Mouse (Mus musculus): ENCODE data around the gene Pycr1.

Gene Pycr1

DNA sequence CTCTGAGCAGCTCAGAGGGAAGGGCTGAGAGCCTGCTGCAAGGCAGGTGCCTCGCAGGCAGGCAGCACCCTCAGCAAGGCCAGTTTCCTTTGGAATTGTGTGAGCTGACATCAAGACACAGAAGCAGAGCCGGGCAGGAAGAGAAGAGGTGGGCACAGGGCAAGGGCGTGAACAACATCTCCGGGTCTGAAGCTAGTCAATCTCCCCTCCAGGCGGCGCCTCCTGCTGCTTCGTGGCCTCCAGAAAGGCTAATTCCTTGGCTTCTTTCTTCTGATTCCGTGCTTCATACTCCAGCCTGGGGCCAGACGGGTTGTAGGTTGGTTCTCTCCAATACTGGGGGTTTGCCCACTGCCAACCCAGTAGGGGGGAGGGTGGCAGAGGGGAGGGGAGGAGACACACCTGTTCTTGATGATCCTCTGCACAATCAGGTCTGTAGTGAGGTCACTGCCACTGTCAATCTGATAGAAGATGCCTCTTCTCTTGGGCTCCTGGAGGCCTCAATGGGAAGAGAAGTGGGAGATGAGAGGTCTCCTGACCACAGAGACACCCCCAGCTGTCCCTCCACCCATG is 33.0 kb downstream of the Pycr1 start:
- ATAC-seq (ENCODE audit: insufficient number of reproducible peaks, low FRiP score, low TSS enrichment) = no peak

DNA sequence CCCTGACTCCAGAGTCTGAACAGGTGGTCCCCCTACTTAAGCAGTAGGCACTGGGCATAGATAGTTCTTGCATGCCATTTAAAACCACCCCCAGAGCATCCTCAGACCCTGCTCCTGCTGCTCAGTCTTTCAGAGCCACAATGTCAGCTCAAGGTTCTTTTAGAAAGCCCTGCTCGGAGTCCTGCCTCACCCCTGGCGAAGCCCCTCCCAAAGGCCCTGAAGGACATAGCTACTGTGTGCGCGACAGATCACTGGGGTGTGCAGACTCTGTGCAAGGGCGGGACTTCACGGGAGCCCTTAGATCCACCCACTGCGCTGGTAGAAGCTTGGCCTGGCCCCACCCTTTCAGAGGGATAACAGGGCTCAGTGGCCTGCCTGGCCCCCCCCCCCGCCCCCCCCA is 34.3 kb downstream of the Pycr1 start:
- no peak for ATAC-seq (ENCODE audit: insufficient number of reproducible peaks, low FRiP score, low TSS enrichment)

DNA sequence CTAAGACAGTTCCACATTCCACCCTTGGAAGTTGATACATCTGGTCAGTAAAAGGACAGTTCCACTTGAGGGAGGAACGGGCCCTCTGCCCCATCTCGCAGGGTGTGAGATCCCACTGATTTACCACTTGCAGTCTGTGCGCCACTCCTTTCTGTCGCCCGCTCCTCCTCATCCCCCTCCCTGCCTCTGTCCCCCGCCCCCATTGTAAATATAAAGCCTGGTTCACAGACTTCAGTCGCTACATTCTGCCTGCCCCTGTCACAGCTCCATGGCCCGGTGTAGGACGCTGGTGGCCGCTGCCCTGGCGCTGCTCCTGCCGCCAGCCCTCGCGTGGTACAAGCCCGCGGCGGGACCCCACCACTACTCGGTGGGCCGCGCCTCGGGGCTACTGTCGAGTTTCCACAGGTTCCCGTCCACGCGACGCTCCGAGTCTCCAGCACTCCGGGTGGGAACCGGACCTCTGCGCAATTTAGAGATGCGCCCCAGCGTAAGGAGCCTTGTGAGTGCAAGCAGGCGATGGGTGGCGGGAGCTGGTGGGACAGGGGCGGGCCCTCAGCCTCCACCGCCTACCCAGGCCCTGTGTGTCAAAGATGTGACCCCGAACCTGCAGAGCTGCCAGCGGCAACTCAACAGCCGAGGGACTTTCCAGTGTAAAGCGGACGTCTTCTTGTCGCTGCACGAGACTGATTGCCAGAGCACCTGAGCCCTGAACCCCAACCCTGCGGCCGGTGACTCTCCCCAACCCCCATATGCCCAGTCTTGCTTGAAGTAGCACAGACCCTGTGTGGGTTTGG is 35.1 kb downstream of the Pycr1 start, which contains the start of gene Npb:
Gene Npb (plus strand): TSS at position 237 of the 794 bp plus-strand sequence.
- ATAC-seq (ENCODE audit: insufficient number of reproducible peaks, low FRiP score, low TSS enrichment) = no peak

DNA sequence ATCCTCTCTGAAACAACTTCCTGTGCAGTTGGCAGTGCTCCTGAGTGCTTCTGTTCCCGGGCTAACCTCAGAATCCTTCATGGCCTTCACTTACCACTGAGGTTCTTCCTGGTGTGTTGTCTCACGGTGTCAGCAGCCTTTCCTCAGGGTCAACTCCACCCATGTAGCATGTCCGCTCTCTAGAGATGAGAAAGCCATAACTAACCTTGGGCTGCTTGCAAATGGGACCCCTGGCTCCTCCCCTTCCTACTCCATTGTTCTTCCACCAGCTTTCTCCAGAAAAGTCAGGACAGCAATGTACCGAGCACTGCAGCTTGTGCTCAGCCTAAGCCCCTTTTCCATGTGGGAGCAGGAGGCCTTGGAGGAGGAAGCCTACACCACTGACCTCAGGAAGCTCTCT is 36.8 kb downstream of the Pycr1 start:
- no peak for ATAC-seq (ENCODE audit: insufficient number of reproducible peaks, low FRiP score, low TSS enrichment)

DNA sequence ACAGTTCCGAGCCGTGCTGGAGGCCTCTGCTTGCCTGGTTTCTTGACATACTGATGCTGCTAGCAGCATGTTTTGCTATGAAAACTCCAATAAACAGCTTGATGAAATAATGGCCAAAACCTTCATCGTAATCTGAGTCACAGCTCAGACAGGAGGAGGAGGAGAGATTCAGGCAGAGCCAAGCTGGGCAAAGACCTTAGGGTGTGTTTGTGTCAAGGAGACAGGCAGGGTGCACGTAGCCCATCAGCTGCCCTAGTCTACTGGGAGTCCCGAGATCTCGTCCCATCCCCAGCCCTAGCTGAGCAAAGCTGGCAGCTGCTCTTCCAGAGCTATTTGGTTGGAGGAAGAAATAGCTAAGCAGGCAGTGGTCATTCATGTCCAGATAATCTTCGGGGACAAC is 37.9 kb downstream of the Pycr1 start:
- no peak for ATAC-seq (ENCODE audit: insufficient number of reproducible peaks, low FRiP score, low TSS enrichment)

DNA sequence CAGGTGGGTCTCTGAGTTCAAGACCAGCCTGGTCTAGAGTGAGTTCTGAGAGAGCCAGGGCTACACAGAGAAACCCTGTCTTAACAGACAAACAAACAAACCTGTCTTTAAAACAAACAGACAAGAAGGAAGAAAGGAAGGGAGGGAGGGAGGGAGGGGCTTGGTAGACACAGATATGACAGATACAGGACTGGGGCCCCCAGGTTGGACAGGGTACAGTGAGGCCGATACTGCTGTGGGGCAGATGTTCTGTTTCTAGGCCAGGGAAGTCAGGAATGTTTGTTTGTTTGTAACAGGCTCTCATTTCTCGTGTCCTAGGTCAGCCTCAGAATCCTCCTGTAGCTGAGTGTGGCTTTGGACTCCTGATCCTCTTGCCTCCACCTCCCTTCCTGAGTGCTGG is 40.0 kb downstream of the Pycr1 start:
- ATAC-seq (ENCODE audit: insufficient number of reproducible peaks, low FRiP score, low TSS enrichment) = no peak

DNA sequence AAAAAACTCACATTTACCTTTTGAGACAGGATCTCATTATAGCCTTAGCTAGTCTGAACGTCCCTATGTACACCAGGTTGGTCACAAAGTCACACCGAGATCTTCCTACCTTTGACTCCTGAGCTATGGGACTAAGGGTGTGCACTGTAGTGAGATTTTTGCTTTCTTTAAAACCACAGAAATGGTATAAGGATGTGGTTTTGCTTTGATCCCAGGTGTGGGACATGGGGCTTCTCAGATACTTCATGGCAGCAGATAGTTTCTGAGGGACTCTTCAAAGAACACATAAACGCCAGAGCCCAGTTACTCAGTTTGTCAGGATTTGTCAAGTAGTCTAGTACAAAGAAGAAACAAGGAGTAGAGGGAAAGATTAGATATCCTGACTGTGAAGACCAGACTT is 42.9 kb downstream of the Pycr1 start:
- no peak for ATAC-seq (ENCODE audit: insufficient number of reproducible peaks, low FRiP score, low TSS enrichment)

DNA sequence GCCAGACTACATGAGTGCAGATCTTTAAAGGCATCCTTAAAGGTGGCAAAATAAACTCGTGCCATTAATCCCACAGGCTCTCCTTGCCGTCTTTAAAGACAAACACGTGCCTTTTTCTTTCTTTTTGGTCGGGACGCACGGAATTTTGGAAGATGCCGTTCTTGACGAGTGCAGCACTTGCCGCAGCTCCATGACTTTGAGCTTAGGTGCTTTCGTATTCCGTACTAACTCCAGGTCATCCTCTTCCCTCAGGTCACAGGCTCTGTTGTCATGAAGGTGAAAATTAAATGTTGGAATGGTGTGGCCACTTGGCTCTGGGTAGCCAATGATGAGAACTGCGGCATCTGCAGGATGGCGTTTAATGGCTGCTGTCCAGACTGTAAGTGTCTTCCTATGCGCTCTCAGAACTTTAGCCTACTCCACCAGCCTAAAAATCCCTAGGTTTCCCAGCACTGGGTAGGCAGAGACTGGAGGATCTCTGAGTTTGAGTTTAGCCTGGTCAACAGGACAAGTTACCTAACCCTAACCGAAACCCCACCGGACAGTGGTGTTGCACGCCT is 44.5 kb downstream of the Pycr1 start:
- no peak for ATAC-seq (ENCODE audit: insufficient number of reproducible peaks, low FRiP score, low TSS enrichment)

DNA sequence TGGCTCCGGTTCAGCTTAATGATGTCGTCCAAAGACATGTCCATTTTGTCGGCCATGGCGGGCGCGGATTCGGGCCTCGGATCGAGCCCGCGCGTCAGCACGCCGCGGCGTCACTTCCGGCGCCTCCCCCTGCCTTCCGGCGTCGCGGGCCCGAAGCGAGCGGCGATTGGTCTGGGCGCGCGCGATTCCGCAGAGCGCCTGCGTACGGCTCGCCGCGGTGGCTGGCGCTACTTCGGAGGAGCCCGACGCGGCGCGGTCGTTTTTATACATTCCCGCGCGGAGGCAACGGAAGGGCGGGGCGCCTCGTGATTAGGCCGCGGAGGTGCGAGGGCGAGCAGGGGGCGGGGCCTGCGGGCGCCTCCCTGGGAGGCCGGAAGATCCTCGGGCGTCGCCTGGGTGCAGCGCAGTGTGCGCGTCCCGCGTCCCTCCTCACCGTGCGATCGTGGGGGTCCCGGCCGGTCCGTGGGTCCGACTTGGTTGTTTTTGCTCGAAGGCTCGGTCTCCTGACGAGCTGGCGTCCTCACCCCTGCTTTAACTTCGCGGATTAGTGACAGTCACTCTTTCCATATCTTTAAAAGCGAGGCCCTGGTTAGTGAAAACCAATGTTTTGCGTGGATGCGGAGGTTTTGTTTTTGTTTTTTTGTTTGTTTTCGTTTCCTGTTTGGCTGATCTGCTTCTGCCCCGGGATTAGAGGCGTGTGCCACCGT is 45.1 kb downstream of the Pycr1 start, which contains the start of the genes Alyref and Anapc11:
Gene Alyref (minus strand): TSS at position 83 of the 707 bp plus-strand sequence.
Gene Anapc11 (plus strand): TSS at position 139 of the 707 bp plus-strand sequence.
- peak; percentile 96 for ATAC-seq (ENCODE audit: insufficient number of reproducible peaks, low FRiP score, low TSS enrichment)

DNA sequence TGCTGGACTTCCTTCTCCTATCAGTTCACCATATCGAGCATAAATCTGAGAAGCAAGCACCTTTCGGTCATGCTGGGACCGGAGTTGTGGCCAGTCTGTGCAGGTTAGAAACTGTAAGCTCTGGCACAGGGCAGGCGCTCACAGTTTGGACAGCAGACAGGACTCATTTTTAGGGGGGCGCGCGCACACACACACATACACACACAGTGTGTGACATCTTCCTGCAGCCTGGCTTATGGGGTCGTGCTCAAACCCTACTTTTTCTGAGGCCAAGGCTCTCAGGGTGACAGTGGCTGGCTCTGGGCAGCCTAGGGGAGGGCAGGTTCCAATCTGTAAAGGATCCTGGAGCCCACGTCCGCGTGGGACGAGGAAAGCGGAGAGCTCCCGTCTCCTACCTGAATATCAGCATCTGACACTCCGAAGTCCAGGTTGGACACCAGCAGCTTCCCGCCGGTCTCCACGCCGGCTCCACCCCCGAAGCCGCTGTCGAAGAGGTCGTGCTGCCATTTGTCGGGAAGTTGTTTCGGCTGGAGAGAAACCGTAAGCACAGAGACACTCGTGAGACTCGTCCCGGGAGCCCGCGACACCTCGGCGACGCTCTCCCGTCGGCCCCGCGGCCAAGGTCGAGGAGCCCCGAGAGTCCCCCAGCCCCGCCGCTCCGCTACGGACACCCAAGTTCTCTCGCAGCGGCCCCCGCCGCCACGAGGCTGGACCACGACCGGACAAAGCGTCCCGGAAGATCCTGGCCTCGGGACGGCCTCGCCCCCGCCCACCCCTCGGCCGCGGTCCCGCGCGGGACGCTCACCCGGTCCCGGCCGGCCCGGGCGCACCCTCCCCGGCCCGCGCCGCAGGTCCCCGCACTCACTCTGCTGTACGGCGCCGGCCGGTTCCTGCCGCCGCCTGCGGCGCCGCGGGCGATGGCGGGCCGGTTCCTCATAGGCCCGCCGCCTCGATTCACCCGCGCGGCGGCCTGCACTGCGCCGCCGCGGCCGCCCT is 46.0 kb downstream of the Pycr1 start:
- no peak; the same call in 1 of the 2 replicates for ATAC-seq (ENCODE audit: insufficient number of reproducible peaks, low FRiP score, low TSS enrichment)

DNA sequence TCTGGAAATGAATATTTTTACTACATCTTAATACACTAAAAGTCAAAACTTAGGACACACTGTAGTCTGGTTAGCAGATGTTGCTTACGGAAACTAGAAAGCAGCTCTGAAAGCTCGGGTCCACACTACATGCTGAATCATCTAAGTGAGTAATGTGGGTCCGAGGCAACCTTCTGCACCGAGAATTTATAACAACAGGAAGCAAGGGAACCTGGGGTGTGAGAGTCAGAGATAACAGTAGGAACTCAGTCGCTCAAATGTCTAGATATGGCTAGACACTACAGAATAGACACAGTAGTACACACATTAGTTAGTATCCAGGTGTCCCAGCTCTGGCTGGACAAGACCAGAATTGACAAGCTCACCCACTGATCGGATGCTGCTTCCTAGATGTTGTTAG is 55.0 kb downstream of the Pycr1 start:
- ATAC-seq (ENCODE audit: insufficient number of reproducible peaks, low FRiP score, low TSS enrichment) = no peak

All from cerebellum, adult (tissue).